Mouse (Mus musculus): Measurements from ENCODE around the gene Nav3. TPM values are rescaled to one million over a fixed set of nuclear protein-coding genes. Genes with fewer than 3 reads are reported as not detected.

The Nav3 gene
- total and polyA plus RNA-seq, 3 experiments = not detected

- Histone ChIP-seq H3K36me3 (ENCODE audit: control insufficient read depth in 1 of 2, insufficient read depth in 2 of 2, low read length in 2 of 2) (no peaks in the 10 kb centered on the region), H3K27me3 (ENCODE audit: control insufficient read depth in 1 of 2, insufficient read depth in 2 of 2, low read length in 2 of 2) (no peaks in the 10 kb centered on the region), H3K9ac (ENCODE audit: control insufficient read depth, low read depth, low read length, poor library complexity, severe bottlenecking) (no peak overlapping the region), H3K27ac (ENCODE audit: control insufficient read depth, low read depth, low read length) (no peak overlapping the region), H3K4me1 (ENCODE audit: control insufficient read depth in 1 of 2, insufficient read depth in 2 of 2, low read length in 2 of 2) (no peaks in the 10 kb centered on the region), H3K79me2 (ENCODE audit: control insufficient read depth, insufficient read depth, low read length, poor library complexity) (no peaks in the 10 kb centered on the region), H3K4me3 (ENCODE audit: control insufficient read depth in 1 of 2, insufficient read depth in 1 of 2, low read depth in 2 of 2, low read length in 2 of 2) (no peak overlapping the region), H3K9me3 (replicated peaks; ENCODE audit: insufficient read depth, low read length) (no peaks in the 10 kb centered on the region)
- DNase-seq (ENCODE audit: low read depth, low spot score) = no peak
- TF ChIP-seq KAT2A (conservative IDR thresholded peaks at IDR 0.05; ENCODE audit: low read depth, low read length) (no peak), RAD21 (IDR thresholded peaks at IDR 0.05; ENCODE audit: low read depth, low read length) (no peak), POLR2A (IDR thresholded peaks at IDR 0.05; ENCODE audit: control insufficient read depth in 1 of 2, insufficient read depth in 1 of 2, low read depth in 1 of 2, low read length in 2 of 2, poor library complexity in 1 of 2) (no peak)
These were observed 527.3 kb downstream of the Nav3 start for GRCm38 (mm10) chr10:109928547-109929318.

GRCm38 (mm10) chr10:109926149-109926548 is 529.9 kb downstream of the Nav3 start:
- Histone ChIP-seq H3K27me3 (ENCODE audit: control insufficient read depth in 1 of 2, insufficient read depth in 2 of 2, low read length in 2 of 2) (no peaks in the 10 kb centered on the region), H3K9ac (ENCODE audit: control insufficient read depth, low read depth, low read length, poor library complexity, severe bottlenecking) (no peak overlapping the region)
- TF ChIP-seq USF1 (IDR thresholded peaks at IDR 0.05; ENCODE audit: low read depth, low read length) = no peak

GRCm38 (mm10) chr10:109924136-109924535 is 531.9 kb downstream of the Nav3 start:
- Histone ChIP-seq H3K4me1 (ENCODE audit: control insufficient read depth in 1 of 2, insufficient read depth in 2 of 2, low read length in 2 of 2) (no peaks in the 10 kb centered on the region), H3K9me3 (replicated peaks; ENCODE audit: insufficient read depth, low read length) (no peaks in the 10 kb centered on the region), H3K27me3 (ENCODE audit: control insufficient read depth in 1 of 2, insufficient read depth in 2 of 2, low read length in 2 of 2) (no peaks in the 10 kb centered on the region), H3K36me3 (ENCODE audit: control insufficient read depth in 1 of 2, insufficient read depth in 2 of 2, low read length in 2 of 2) (no peaks in the 10 kb centered on the region), H3K9ac (ENCODE audit: control insufficient read depth, low read depth, low read length, poor library complexity, severe bottlenecking) (no peak overlapping the region), H3K4me3 (ENCODE audit: control insufficient read depth in 1 of 2, insufficient read depth in 1 of 2, low read depth in 2 of 2, low read length in 2 of 2) (no peak overlapping the region), H3K27ac (ENCODE audit: control insufficient read depth, low read depth, low read length) (no peak overlapping the region), H3K79me2 (ENCODE audit: control insufficient read depth, insufficient read depth, low read length, poor library complexity) (no peaks in the 10 kb centered on the region)
- DNase-seq (ENCODE audit: low read depth, low spot score) = no peak
- TF ChIP-seq MAFK (IDR thresholded peaks at IDR 0.05; ENCODE audit: borderline replicate concordance, low read depth, low read length) = no peak
- TF ChIP-seq MAZ (IDR thresholded peaks at IDR 0.05; ENCODE audit: low read depth, low read length) = no peak
- TF ChIP-seq POLR2AphosphoS5 (IDR thresholded peaks at IDR 0.05; ENCODE audit: borderline replicate concordance, low read depth, low read length) = no peak
- TF ChIP-seq BHLHE40 (IDR thresholded peaks at IDR 0.05; ENCODE audit: borderline replicate concordance, low read depth, low read length) = no peak
- TF ChIP-seq CHD2 (IDR thresholded peaks at IDR 0.05; ENCODE audit: low read length) = no peak
- no peak for TF ChIP-seq ZC3H11A (IDR thresholded peaks at IDR 0.05; ENCODE audit: low read depth, low read length)
- no peak for TF ChIP-seq GABPA (IDR thresholded peaks at IDR 0.05; ENCODE audit: low read depth, low read length)
- TF ChIP-seq EP300 (IDR thresholded peaks at IDR 0.05; ENCODE audit: low read depth in 1 of 2, low read length in 2 of 2) = no peak
- no peak for TF ChIP-seq MAX (IDR thresholded peaks at IDR 0.05; ENCODE audit: low read length)
- no peak for TF ChIP-seq RAD21 (IDR thresholded peaks at IDR 0.05; ENCODE audit: low read depth, low read length)
- TF ChIP-seq CTCF (IDR thresholded peaks at IDR 0.05 in 2 of 3, conservative IDR thresholded peaks at IDR 0.05 in 1 of 3; ENCODE audit: control insufficient read depth in 1 of 3, insufficient read depth in 1 of 3, low read depth in 2 of 3, low read length in 3 of 3, poor library complexity in 1 of 3, severe bottlenecking in 1 of 3) = no peak
- no peak for TF ChIP-seq ZNF384 (IDR thresholded peaks at IDR 0.05; ENCODE audit: low read depth, low read length)
- no peak for TF ChIP-seq RCOR1 (IDR thresholded peaks at IDR 0.05; ENCODE audit: low read depth, low read length)
- TF ChIP-seq ZKSCAN1 (IDR thresholded peaks at IDR 0.05; ENCODE audit: low read depth, low read length) = no peak
- no peak for TF ChIP-seq NELFE (IDR thresholded peaks at IDR 0.05; ENCODE audit: low read depth, low read length)
- no peak for TF ChIP-seq MEF2A (IDR thresholded peaks at IDR 0.05; ENCODE audit: extremely low read depth, insufficient replicate concordance, low read depth, low read length, poor library complexity, severe bottlenecking)
- TF ChIP-seq TCF12 (IDR thresholded peaks at IDR 0.05; ENCODE audit: low read depth, low read length) = no peak
- TF ChIP-seq MXI1 (IDR thresholded peaks at IDR 0.05; ENCODE audit: low read depth, low read length) = no peak
- TF ChIP-seq ETS1 (IDR thresholded peaks at IDR 0.05; ENCODE audit: low read depth, low read length) = no peak

More at GRCm38 (mm10) chr10:109926149-109926548, 529.9 kb downstream of the Nav3 start:
- Histone ChIP-seq H3K79me2 (ENCODE audit: control insufficient read depth, insufficient read depth, low read length, poor library complexity) (no peaks in the 10 kb centered on the region), H3K36me3 (ENCODE audit: control insufficient read depth in 1 of 2, insufficient read depth in 2 of 2, low read length in 2 of 2) (no peaks in the 10 kb centered on the region), H3K9me3 (replicated peaks; ENCODE audit: insufficient read depth, low read length) (no peaks in the 10 kb centered on the region), H3K4me1 (ENCODE audit: control insufficient read depth in 1 of 2, insufficient read depth in 2 of 2, low read length in 2 of 2) (no peaks in the 10 kb centered on the region), H3K27ac (ENCODE audit: control insufficient read depth, low read depth, low read length) (no peak overlapping the region), H3K4me3 (ENCODE audit: control insufficient read depth in 1 of 2, insufficient read depth in 1 of 2, low read depth in 2 of 2, low read length in 2 of 2) (no peak overlapping the region)
- no peak for DNase-seq (ENCODE audit: low read depth, low spot score)

Measured in MEL (cell line).